Mouse (Mus musculus): ENCODE measurements at regions not wholly inside any gene's neighbourhood (a gene's known extent, or its start where the extent isn't known, plus 50 kb on each side); places are given as distances from the start of the nearest gene placed in this dataset.
A peak's percentile ranks its signal among the peaks of the same experiment; 100 is the strongest.

DNA sequence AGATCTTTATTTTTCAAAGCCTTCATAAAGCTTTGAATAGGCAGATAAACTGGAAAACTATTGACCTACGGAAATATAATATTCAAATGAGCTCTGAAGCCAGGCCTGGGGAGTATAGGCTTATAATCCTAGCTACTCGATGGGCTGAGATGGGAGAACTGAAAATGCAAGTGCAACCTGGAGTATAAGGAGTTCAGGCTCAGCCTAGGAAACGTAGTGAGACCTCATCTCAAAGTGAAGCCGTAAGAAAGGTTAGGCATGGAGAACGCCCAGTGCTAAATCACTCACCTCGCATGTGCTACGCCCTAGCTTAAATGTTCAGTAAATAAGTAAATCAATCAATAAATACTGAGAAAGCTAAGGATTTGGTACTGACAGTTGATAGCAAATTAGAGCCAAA is 432.5 kb upstream of the Ubash3b start:
- no peak for DNase-seq (ENCODE audit: low spot score in 2 of 2)

DNA sequence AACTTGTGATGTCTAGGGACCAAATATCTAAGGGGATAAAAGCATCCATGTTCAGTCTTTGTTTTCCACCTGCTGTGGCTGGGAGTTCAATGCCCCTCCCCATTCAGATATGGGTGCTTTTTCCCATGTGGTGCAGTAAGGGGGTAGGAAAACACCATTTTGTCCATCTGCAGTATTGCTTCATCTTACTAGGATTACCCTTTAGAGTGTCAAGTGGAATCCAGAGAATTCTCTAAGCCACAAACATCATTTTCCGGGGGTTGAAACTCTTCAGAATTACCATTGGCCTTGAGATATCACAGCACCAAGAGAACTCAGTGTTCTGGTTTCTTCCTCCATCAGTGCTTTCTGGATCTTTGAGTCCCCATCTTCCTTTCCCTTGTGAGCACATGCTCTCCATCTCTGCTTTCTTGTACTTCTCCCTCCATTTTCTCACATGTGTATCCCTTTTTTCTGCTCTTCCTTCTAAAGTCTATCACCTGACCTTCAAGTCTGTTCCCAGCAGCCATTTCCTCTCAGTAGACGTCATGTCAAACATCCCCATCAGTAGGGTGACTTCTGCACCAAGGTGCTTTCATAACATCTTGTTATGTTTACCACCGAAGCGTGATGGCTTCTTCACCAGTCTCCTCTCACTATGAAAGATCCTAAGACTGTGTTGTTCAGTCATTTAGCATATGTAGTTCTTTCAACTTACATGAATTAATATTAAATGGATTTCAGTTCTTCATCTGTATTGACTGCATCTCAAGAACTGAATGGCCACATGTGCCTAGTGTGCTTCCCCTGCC is 431.6 kb upstream of the Ubash3b start:
- DNase-seq (ENCODE audit: low spot score in 2 of 2) = no peak

GRCm38 (mm10) chr9:41592101-41592500 is 430.6 kb upstream of the Ubash3b start:
- DNase-seq (ENCODE audit: low spot score in 2 of 2) = no peak

GRCm38 (mm10) chr9:41590164-41590563 is 428.7 kb upstream of the Ubash3b start:
- peak in 1 of 2 experiments; percentile 37 for DNase-seq (ENCODE audit: low spot score in 2 of 2)

DNA sequence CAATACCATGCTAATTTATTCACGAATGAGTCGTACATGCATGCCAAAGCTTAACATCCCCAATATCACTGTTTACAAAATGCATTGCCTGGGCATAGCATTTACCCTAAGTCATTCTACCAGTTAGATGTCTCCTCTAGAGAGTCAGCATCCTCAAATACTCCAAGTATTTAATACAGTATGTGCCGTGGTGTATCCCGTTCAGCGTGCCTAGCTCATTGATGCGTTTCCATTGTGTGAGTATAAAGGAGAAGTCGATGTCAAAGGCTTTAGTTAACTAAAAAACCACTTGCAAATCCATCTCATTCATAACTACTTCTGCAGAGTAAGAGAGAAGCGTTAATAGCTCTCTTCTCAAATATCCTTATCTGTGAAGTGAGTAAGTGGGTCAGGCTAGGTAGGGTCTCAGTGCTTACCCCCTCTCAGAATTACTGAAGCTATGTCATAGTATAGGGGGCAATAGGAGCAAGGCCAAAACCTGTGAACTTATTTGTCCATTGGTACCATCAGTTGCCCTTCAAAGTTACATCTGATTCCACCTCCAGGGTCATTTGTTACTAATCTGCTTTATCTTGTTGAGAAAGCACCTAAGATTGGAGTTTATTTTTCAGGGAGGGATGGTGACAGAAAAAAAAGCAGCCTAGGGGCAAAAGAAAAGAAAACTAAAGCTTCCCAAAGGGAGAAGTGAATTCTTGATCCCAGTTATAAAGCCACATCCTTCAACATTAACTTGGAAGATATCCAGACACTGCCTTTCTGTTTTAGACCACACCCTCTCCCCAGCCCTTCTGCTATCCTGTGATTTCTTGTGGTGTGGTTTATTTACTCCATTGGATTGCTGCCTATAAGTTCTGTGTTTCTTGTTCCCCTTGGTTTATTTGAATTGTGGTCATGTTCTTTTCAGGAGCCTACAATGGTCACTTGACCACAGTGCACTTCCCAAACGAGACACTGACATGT is 427.2 kb upstream of the Ubash3b start:
- DNase-seq (ENCODE audit: low spot score in 2 of 2) = no peak

DNA sequence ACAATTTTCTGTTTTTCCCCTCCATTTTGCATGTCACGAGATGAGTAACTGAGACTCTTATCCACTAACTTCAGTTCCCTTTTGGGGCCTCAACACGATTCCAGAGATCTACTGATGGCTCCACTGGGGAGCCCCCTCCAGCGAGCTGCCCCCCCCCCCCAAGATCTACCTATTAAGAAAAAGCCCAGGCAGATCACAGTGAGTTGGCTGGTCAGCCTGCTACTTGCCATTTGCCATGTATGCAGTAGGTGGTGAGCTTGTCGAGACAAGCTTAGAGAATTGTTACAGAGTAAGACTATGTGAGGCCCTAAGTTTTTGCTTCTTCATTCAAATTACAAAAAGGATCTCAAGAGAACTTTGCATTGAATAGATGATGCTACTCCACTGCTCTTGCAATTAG is 426.3 kb upstream of the Ubash3b start:
- no peak for DNase-seq (ENCODE audit: low spot score in 2 of 2)

DNA sequence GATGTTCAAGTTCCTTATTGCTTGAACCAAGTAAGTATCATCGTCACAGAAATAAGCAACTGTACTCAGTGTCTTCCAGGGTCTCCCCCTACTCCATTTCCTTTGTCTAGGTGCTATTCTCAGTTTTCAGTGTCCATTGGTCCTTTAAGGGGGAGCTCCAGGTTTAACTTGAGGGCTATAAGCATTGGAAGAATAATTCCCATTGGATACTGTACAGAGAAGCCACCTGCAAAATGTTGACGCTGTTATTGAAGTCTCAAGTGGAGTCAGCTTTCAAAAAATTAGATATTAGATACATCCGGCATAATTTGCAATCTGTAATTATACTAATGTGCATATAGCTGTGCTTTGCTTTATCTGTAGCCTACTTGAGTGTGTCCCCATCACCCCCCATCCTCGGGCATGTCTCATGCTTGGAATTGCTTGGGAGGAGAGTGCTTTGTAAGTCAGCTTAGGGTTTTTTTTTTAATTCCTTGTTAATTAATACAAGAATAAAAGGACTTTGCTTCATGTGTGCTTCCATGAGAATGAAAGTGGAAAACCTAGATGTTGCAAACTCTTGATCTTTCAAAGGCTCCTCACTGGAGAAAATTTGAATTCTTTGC is 425.6 kb upstream of the Ubash3b start:
- no peak for DNase-seq (ENCODE audit: low spot score in 2 of 2)

DNA sequence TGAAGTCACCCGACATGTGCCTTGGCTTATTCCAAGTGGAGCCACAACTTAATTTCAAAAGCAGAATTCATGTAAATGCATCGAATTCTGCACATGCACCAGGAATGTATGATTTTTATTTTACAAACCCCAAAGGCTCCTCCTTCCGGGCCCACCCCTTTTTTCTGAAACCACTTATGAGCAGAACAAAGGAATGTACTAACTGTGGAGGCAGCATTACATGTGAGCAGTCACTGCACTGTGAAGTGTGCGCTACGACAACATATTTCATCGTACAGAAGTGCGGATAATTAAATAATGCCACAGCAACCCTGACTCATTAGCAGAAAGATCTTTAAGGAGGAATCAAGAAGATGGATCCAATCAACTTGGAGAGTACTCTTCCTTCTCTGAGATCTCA is 424.8 kb upstream of the Ubash3b start:
- DNase-seq (ENCODE audit: low spot score in 2 of 2) = no peak

GRCm38 (mm10) chr9:41585771-41586170 is 424.3 kb upstream of the Ubash3b start:
- DNase-seq (ENCODE audit: low spot score in 2 of 2) = no peak

DNA sequence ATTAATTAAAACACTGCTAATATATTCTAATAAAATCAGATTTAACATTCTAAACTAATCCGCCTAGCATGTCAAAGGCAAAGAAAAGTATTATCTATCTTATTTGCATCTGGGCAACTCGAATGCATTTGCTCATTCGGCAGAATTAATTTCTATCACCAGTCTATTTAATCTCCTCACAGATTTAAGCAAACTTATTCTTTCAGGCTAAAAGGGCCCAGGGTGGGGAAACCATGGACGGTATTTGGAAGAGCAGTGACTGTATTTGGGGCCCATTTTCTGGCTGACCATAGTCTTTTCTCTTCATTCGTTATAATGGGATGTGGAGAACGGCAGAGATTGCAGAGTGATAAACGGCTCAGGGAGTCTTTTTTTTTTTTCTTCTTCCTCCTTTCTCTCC is 423.5 kb upstream of the Ubash3b start:
- DNase-seq (ENCODE audit: low spot score in 2 of 2) = no peak

DNA sequence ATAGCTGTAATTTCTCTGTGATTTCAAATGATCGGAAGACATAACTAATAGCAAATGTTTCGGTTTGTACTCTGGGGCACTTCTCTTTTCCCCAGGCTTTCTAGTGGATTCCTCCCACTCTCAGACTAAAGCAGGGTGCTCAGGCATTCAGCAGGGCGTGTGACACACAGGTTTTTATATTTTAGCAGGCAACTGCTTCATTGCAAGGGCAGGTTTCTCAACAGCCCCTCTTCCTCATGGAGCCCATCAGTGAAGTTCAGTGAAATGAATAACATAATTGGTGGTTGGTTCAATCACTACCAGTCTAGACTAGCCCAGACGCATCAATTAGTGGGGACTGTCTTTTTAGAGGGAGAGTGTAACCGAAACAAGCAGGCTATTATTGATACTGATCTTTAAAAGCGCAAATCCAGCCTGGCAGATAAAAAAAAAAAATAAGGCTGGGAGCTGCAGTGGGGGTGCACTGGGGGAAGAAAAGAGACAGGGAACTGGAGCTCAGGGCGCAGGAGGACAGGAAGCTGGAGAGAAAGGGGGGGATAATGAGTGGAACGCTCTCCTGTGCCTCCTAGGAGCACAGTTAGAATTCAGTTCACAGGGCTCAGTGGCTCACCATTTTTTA is 422.3 kb upstream of the Ubash3b start:
- DNase-seq (ENCODE audit: low spot score in 2 of 2) = peak in 1 of 2 experiments; percentile 41

- no peak for DNase-seq (ENCODE audit: low spot score in 2 of 2)
Measured at GRCm38 (mm10) chr9:41583276-41583675, 421.8 kb upstream of the Ubash3b start.

DNA sequence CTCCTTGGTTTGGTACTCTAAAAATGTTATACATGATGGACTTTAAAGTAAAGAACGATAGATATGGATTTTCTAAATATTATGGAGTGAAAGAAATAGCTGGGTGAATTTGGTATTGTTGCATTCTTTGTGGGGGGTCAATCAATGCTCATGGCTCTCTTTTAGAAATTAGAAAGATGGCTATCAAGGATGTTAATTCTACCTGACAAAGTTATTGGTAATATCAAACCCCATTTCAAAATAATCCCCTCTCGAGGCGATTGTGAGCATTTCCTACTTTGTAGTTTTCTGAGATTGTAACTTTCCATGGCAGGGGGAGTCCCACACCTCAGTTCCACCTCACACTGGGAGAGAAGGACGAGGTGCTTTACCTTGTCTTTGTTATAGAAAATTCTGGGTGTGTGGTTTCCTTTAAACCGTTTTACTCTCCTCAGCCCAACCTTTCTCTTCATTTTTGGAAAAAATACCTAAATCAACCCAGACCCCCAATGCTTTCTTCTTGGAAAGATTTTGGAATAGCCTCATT is 421.3 kb upstream of the Ubash3b start:
- DNase-seq (ENCODE audit: low spot score in 2 of 2) = no peak

DNA sequence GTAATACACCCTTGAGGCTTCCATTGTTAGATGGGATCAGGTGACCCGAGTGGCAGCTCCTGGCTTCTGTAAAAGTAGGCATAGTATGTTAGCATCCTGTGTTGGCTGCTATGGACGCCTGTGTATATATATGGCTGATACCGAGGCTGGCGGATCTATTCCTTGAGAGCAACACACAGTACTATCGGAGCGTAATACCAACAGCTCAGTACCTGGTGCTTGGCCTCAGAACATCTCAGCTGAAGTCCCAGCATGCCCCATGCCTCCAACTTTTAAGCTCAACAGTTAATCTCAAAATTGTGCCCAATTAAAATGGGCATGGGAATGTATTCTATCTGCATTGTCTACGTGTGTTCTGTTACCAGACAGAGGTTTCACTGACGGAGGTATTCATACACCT is 420.7 kb upstream of the Ubash3b start:
- DNase-seq (ENCODE audit: low spot score in 2 of 2) = no peak

DNA sequence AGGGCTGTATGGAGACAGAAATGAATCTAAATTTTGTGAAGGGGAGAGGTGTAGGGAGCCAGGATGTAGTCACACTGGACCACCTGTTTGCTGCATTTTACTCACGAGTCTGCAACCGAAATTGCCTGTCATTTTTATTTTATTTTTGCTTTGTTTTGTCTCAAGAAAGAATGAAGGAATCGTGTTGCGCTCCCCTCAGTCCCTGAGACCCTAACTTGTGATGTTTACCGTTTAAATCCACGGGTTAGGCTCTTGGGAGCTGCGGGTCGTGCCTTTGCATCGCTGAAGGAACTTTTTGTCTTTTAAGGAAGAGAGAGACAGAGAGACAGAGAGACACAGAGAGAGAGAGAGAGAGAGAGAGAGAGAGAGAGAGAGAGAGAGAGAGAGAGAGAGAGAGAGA is 420.2 kb upstream of the Ubash3b start:
- DNase-seq (ENCODE audit: low spot score in 2 of 2) = no peak

DNA sequence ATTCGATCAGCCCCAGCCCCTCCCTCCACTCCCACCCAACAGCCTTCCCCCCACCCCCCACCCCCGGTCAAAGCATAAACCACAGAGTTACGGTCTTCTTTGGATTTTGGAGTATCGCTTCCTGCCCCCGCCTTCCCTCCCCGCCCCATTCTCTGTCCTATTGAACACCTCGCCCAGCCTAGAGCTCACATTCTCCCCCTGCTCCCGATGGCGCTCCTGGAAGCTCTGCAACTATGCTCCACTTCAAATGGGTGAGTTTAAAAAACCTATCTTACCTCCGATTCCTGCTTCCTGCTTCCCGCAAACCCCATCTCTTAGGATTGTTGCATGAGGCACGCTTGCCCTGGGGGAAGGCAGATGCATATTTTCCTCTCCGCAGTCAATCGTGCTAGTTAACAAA is 419.7 kb upstream of the Ubash3b start:
- no peak for DNase-seq (ENCODE audit: low spot score in 2 of 2)

DNA sequence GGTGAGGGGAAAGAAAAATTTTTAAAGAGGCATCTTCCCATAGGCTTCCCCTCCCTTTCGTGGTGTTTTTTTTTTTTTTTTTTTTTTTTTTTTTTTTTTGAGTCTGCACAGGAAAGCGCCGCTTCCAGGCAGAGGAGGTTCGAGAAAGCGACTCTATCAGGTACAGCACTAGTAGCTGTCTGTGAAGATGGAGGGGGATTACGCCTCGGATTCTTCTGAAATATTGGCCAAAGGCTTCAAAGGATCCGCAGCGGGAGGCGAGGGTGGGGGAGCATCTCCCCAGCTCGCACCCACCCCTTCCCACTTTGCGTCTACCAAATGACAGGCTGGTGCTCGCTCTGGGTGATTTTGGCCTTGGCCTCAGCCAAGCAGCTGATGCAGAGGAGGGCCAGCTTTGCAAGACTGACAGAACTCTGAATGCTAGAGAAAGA is 419.1 kb upstream of the Ubash3b start:
- DNase-seq (ENCODE audit: low spot score in 2 of 2) = peak; percentile 83 to 85

DNA sequence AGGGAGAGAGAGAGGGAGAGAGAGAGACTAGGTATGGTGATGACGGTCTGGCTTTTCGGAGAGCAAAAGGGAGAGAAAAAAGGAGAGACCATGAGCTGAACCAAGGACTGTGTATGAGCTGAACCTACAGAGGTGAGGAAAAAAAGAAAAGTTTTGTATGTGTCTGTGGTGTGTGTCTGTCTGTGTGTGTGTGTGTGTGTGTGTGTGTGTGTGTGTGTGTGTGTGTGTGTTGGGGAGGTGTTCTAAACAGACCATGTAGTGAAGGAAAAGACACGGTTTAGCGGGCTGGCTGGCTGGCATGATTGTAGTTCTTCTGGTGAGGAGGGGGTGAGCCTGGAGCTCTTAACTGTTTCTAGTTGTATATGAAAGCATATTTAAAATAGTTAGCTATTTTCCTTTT is 418.6 kb upstream of the Ubash3b start:
- DNase-seq (ENCODE audit: low spot score in 2 of 2) = peak in 1 of 2 experiments; percentile 41

DNA sequence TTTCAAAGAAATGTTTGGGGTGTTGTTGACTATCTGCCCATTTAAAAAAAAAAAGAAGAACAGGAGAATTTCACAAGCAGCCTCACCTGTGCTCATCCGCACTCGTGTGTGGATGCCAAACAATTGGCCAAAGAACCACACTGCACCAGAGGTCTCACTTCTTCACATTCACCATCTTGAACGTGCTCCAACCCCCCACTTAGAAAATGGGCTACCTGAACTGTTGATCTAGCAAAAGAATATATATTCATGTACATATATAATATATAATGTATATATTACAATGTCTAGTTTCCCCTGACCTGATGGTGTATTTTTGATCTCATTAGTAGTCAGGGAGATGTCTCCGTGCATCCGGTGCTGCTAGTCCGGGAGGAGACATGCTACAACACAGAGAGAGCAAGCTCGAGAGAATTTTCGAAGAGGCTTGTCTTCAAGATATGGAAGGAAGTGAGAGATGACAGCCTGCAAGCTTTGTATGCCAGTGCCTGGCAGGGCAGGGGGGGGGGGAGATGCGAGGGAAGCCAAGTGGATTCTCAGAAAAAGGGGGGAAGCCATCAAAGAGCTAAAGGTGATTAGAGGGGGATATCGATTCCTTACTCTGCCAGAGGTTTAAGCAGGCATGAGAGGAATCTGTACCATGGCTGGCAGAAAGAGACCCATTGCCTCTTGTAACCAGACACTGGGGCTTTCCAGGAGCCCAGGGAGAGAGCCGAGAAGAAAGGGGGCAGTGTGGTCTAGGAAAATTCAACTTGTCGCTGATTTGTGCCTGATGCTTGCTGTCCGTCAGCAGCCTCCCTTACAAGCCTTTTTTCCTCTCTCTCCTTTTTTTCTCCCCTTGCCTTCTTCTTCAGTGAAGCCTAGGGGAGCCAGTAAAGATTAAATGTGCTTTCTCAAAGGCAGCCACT is 417.9 kb upstream of the Ubash3b start:
- DNase-seq (ENCODE audit: low spot score in 2 of 2) = peak; percentile 65 to 68
